Mouse (Mus musculus) mature B cell (primary cell): Measurements from ENCODE around the gene Aff1.

Source experiments
- in situ Hi-C: fragments of 300-500 bp; cut with MboI; formaldehyde crosslinking; loops from 2 replicates; pipeline ENCODE4 v1.14.3; 2019

The Aff1 gene

GRCm38 (mm10) chr5:103693041-103693641 is 967 bp downstream of the Aff1 start:
- in situ Hi-C loops: no loop called here

GRCm38 (mm10) chr5:103694094-103694493 is 1.9 kb downstream of the Aff1 start:
- in situ Hi-C loops: no loop called here

GRCm38 (mm10) chr5:103697875-103698491 is 5.8 kb downstream of the Aff1 start:
- in situ Hi-C loops: no loop called here

GRCm38 (mm10) chr5:103698577-103698976 is 6.4 kb downstream of the Aff1 start:
- in situ Hi-C loops: no loop called here

GRCm38 (mm10) chr5:103699537-103699936 is 7.4 kb downstream of the Aff1 start:
- in situ Hi-C loops: no loop called here

GRCm38 (mm10) chr5:103700661-103701060 is 8.5 kb downstream of the Aff1 start:
- in situ Hi-C loops: no loop called here

GRCm38 (mm10) chr5:103701466-103701865 is 9.3 kb downstream of the Aff1 start:
- in situ Hi-C loops: no loop called here

GRCm38 (mm10) chr5:103702527-103702926 is 10.4 kb downstream of the Aff1 start:
- in situ Hi-C loops: no loop called here

GRCm38 (mm10) chr5:103705331-103705730 is 13.2 kb downstream of the Aff1 start:
- in situ Hi-C loops: no loop called here

GRCm38 (mm10) chr5:103705874-103706273 is 13.7 kb downstream of the Aff1 start:
- in situ Hi-C loops: no loop called here

- in situ Hi-C loops: no loop called here
Observed at GRCm38 (mm10) chr5:103709044-103709443, 16.9 kb downstream of the Aff1 start.

GRCm38 (mm10) chr5:103711886-103712285 is 19.7 kb downstream of the Aff1 start:
- in situ Hi-C loops: no loop called here

GRCm38 (mm10) chr5:103713422-103713821 is 21.2 kb downstream of the Aff1 start:
- in situ Hi-C loops: no loop called here

GRCm38 (mm10) chr5:103714943-103715342 is 22.8 kb downstream of the Aff1 start:
- in situ Hi-C loops: no loop called here

- in situ Hi-C loops: no loop called here
Observed at GRCm38 (mm10) chr5:103716824-103717342, 24.7 kb downstream of the Aff1 start.

GRCm38 (mm10) chr5:103719131-103719530 is 27.0 kb downstream of the Aff1 start:
- in situ Hi-C loops: no loop called here

GRCm38 (mm10) chr5:103719851-103720250 is 27.7 kb downstream of the Aff1 start:
- in situ Hi-C loops: no loop called here

- in situ Hi-C loops: no loop called here
Observed at GRCm38 (mm10) chr5:103720967-103721366, 28.8 kb downstream of the Aff1 start.

- in situ Hi-C loops: no loop called here
Observed at GRCm38 (mm10) chr5:103721490-103721889, 29.3 kb downstream of the Aff1 start.

- in situ Hi-C loops: no loop called here
Observed at GRCm38 (mm10) chr5:103722721-103723120, 30.5 kb downstream of the Aff1 start.

- in situ Hi-C loops: no loop called here
Observed at GRCm38 (mm10) chr5:103724384-103724783, 32.2 kb downstream of the Aff1 start.

- in situ Hi-C loops: no loop called here
Observed at GRCm38 (mm10) chr5:103724823-103725222, 32.6 kb downstream of the Aff1 start.

GRCm38 (mm10) chr5:103725268-103726149 is 33.3 kb downstream of the Aff1 start:
- in situ Hi-C loops: no loop called here
